Mouse (Mus musculus) neural tube, embryonic 13.5 days (tissue): Measurements from ENCODE around the gene Atp1a1. TPM values are rescaled to one million over a fixed set of nuclear protein-coding genes. Genes with fewer than 3 reads are reported as not detected.

ENCODE experiments used
- ATAC-seq: fragments of 200-750 bp; cut with Nextera tagmentation; 2 replicates; pipeline ENCODE4 v1.8.0; 2017; ENCODE audit warnings: low read depth, mild to moderate bottlenecking, moderate TSS enrichment, moderate library complexity
- H3K27ac ChIP-seq: fragments of 300-500 bp; sonication (generic); replicated peaks from 2 replicates; pipeline ENCODE4 v1.5.1; 2015; ENCODE audit warnings: moderate library complexity, mild to moderate bottlenecking, inconsistent platforms
- H3K27me3 ChIP-seq: fragments of 300-500 bp; sonication (generic); 2 replicates; pipeline ENCODE4 v1.6.1; 2015; ENCODE audit warnings: mild to moderate bottlenecking, inconsistent platforms
- H3K36me3 ChIP-seq: fragments of 300-500 bp; sonication (generic); 2 replicates; pipeline ENCODE4 v1.6.1; 2015; ENCODE audit warnings: mild to moderate bottlenecking, inconsistent platforms
- H3K4me1 ChIP-seq: fragments of 300-500 bp; sonication (generic); replicated peaks from 2 replicates; pipeline ENCODE4 v1.6.1; 2015; ENCODE audit warnings: inconsistent platforms
- H3K4me2 ChIP-seq: fragments of 300-500 bp; sonication (generic); 2 replicates; pipeline ENCODE4 v1.6.1; 2015; ENCODE audit warnings: inconsistent platforms, mild to moderate bottlenecking, moderate library complexity
- H3K4me3 ChIP-seq: fragments of 300-500 bp; sonication (generic); 2 replicates; pipeline ENCODE4 v1.5.1; 2015; ENCODE audit warnings: mild to moderate bottlenecking, inconsistent platforms
- H3K9ac ChIP-seq: fragments of 300-500 bp; sonication (generic); 2 replicates; pipeline ENCODE4 v1.6.1; 2015; ENCODE audit warnings: moderate library complexity, mild to moderate bottlenecking, inconsistent platforms
- H3K9me3 ChIP-seq: fragments of 300-500 bp; sonication (generic); 2 replicates; pipeline ENCODE4 v1.6.1; 2016; ENCODE audit warnings: inconsistent platforms
- WGBS: fragments of 180-500 bp; shearing (Covaris S2); methylation state at CpG from one replicate; pipeline ENCODE4 v1.1.7; 2015; 5-methylcytosine and 5-hydroxymethylcytosine counted together
- polyA plus RNA-seq: library from polyadenylated mRNA; unstranded; fragments of >200 nt; fragmentation: Nextera tagmentation; extraction: Ambion mirVana; gene quantifications from 2 replicates; pipeline ENCODE4 v1.2.1, GENCODE M21; 2015

Atp1a1 gene
- polyA plus RNA-seq, 1 experiment from 2014 or later: 66.4 TPM

DNA sequence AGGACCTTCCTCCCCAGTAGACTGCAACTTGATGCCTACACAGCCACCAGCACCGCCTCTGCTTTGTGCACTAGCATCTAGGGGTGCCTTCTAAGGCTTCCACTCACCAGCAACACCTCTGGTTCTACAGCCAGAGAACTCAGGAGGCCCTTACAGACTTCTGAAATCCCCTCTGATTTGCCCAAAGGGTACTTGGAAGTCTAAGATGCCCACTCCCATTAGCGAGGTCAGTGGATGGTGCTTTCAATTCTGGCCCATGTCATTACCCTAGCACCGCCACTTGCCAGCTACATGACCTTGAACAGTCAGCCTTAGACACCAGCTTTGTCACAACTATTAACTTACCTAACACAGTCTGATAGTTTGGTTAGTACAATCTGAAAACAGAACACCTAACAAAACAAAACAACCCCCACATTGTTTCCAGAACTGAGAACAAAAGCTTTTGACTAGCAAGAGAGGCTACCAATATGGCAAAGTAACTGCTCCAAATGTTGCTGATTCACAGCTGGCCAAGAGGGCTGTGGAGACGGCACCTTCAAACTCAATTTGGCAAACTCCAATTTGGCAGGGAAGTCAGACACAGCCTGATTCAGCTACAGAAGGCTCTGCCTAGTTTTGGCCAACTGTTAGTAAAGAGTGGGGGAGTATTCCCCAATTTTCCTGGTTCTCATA is 6.1 kb downstream of the Atp1a1 start:
- Histone ChIP-seq H3K4me2 (no peak overlapping the region), H3K9me3 (no peaks in the 10 kb centered on the region), H3K4me1 (peaks cover 94% of the 10 kb centered on the region), H3K4me3 (no peak overlapping the region), H3K36me3 (peaks cover 17% of the 10 kb centered on the region), H3K27ac (peak overlapping the region; percentile 2; the same call in 1 of the 2 replicates), H3K9ac (no peak overlapping the region), H3K27me3 (no peaks in the 10 kb centered on the region)
- no peak for ATAC-seq
- WGBS: 76% methylated on average over 4 of the region's 4 CpGs

DNA sequence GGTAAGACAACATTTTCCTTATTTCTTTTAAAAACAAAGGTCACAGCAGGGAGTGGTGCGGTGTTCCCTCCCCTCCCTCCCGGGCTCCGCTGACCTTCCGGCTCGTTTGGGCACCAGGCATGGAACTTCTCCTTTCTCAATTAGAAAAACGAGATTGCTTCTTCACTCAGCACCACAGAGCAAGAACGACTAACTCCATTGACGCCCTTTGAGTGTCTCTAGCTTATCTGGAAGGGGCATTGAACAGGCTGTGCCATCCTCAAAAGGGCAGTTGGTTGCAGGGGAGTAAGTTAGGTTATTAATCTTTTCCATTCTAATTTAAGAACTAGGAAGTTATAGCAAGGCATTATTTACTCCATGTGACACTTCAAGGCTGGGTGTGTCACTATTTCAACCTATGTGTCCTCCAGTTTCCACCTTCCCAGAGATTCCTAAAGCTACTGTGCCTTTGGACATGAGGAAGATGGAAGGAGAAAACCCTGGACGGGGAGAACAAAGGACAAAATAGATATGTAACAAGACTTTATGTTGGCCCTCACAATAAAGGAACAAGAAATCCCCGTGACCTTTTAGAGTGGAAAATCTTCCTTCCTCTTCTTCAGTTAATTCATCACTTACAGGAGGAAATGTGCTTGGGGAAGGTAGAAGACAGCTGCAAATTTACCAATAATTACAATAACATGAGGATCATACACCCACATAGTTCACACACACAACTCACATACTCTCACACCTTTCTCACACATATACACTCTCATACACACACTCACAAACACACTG is 7.0 kb downstream of the Atp1a1 start:
- Histone ChIP-seq H3K4me3 (no peak overlapping the region), H3K36me3 (peaks cover 21% of the 10 kb centered on the region), H3K4me2 (peak overlapping the region; percentile 11; the same call in 1 of the 2 replicates), H3K9me3 (no peaks in the 10 kb centered on the region), H3K4me1 (peaks cover 89% of the 10 kb centered on the region), H3K27ac (no peak overlapping the region), H3K9ac (0 out of 2 replicates have a peak overlapping the region, but pooled peaks have one; percentile 1), H3K27me3 (no peaks in the 10 kb centered on the region)
- no peak for ATAC-seq
- 29% methylated on average over 10 of the region's 10 CpGs for WGBS

DNA sequence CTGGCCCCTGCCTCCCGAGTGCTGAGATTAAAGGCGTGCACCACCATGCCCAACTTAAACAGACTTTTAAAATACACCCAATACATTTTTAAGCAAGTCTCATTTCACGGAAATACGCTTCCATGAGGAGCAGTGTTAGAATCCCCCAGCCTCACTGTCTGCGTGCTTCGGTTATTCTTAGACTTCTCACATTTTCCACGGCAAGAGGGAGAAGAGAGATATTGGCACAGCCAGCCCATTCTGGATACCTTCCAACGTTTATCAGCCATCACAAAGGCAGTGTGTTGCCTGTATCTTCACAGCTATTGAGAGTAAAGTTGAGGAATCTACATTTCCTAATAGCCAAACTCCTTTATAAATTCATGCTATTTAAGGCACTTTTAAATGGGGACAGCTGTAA is 7.8 kb downstream of the Atp1a1 start:
- Histone ChIP-seq H3K4me2 (0 out of 2 replicates have a peak overlapping the region, but pooled peaks have one; percentile 3), H3K9me3 (no peaks in the 10 kb centered on the region), H3K4me3 (no peak overlapping the region), H3K36me3 (peaks cover 29% of the 10 kb centered on the region), H3K27ac (peak overlapping the region; percentile 59), H3K4me1 (peaks cover 81% of the 10 kb centered on the region), H3K27me3 (no peaks in the 10 kb centered on the region), H3K9ac (no peak overlapping the region)
- ATAC-seq: no peak
- 56% methylated on average over 8 of the region's 8 CpGs for WGBS

DNA sequence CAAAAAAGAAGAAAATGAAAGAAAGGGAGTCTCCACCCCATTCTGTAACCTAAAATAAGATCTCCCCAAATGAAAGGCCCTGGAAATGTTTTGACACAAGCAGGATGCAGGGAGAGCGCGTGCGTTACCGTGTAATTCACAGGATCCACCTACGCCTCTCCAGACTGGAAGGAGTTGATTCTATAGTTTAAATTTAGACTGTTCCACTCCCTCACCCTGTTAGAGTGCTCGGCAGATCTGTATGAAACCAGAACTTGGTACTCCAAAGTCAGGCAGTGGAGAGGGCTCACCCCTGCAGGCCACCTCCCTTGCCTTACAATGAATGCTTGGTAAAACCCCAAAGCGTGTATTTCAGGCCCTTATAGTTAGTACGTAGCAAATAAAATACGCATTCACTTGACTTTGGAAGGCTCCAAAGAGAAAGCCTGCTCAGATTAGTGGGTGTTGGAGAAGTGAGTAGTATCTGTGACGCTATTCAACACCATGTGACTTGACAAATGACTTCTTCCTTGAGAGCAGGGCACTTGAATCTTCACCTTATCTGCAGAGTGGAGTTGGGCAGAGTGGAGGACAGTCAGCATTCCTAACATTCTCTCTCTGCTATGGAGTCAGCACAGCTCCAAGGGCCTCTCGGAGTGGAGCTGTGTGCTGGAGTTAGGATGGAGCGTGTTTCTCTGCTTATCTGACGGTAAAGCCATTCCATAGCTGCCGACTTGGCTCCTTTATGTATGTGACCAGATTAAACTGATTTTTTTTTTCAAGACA is 8.4 kb downstream of the Atp1a1 start:
- Histone ChIP-seq H3K4me2 (no peak overlapping the region), H3K9me3 (no peaks in the 10 kb centered on the region), H3K27ac (peak overlapping the region; percentile 59), H3K4me1 (peaks cover 75% of the 10 kb centered on the region), H3K36me3 (peaks cover 35% of the 10 kb centered on the region), H3K9ac (no peak overlapping the region), H3K27me3 (no peaks in the 10 kb centered on the region), H3K4me3 (no peak overlapping the region)
- ATAC-seq: no peak
- WGBS: 74% methylated on average over 14 of the region's 14 CpGs

DNA sequence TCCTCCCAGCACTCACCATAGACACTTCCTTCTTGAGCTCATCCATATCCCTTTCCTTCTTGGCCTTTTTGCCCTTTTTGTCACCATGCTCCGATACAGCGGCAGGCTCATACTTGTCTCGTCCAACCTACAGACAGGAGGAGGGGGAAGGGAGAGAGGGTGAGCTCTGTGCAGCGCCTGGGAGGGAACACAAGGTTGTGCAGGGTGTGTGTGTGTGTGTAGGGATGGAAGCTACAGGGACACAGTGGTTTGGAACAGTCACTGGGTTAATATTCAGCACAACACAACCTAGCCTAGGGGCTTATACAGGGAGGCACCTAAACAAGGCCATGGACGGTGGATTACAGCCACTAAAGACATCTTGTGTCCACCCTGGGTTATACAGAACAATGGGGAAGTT is 9.5 kb downstream of the Atp1a1 start:
- Histone ChIP-seq H3K4me3 (no peak overlapping the region), H3K27me3 (no peaks in the 10 kb centered on the region), H3K36me3 (peaks cover 46% of the 10 kb centered on the region), H3K4me2 (no peak overlapping the region), H3K27ac (0 out of 2 replicates have a peak overlapping the region, but pooled peaks have one; percentile 9), H3K9me3 (no peaks in the 10 kb centered on the region), H3K4me1 (peaks cover 64% of the 10 kb centered on the region), H3K9ac (no peak overlapping the region)
- ATAC-seq: no peak
- WGBS: 70% methylated on average over 5 of the region's 5 CpGs

DNA sequence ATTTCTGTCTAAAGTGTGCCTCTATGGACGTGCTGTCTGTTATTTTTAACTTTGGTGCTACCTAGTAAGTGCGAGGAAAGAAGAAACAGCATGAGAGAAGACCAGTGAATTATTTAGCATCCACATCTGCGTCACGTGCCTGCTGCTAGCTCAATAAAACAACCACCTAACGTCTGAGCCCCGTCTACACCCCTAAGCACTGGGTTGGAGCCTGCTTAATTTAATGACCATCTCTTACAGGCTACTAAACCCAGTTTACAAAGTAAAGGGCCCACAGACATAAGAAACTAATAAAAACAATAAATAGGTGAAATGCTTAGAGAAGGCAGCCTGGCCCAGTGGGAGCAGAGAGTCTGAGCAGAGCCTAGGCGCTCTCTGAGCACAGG is 11.2 kb downstream of the Atp1a1 start:
- H3K36me3 ChIP-seq: peaks cover 63% of the 10 kb centered on the region
- ATAC-seq: no peak
- 47% methylated on average over 7 of the region's 7 CpGs for WGBS

GRCm38 (mm10) chr3:101592281-101593265 is 11.9 kb downstream of the Atp1a1 start:
- H3K27ac ChIP-seq: peak overlapping the region; percentile 71
- 77% methylated on average over 21 of the region's 21 CpGs for WGBS
- ATAC-seq: peak; percentile 47; the same call in 1 of the 2 replicates
- no peak overlapping the region for H3K4me3 ChIP-seq
- peaks cover 70% of the 10 kb centered on the region for H3K36me3 ChIP-seq
- H3K9ac ChIP-seq: no peak overlapping the region
- no peaks in the 10 kb centered on the region for H3K9me3 ChIP-seq
- H3K27me3 ChIP-seq: no peaks in the 10 kb centered on the region
- H3K4me1 ChIP-seq: peaks cover 40% of the 10 kb centered on the region
- no peak overlapping the region for H3K4me2 ChIP-seq

More for the DNA sequence above, 11.2 kb downstream of the Atp1a1 start:
- Histone ChIP-seq H3K27ac (peak overlapping the region; percentile 71), H3K9ac (no peak overlapping the region), H3K4me1 (peaks cover 47% of the 10 kb centered on the region), H3K9me3 (no peaks in the 10 kb centered on the region), H3K27me3 (no peaks in the 10 kb centered on the region), H3K4me3 (no peak overlapping the region), H3K4me2 (no peak overlapping the region)

GRCm38 (mm10) chr3:101590380-101590779 is 14.1 kb downstream of the Atp1a1 start:
- ATAC-seq: no peak
- Histone ChIP-seq H3K27me3 (no peaks in the 10 kb centered on the region), H3K27ac (no peak overlapping the region), H3K9ac (no peak overlapping the region), H3K4me2 (no peak overlapping the region), H3K36me3 (peaks cover 91% of the 10 kb centered on the region), H3K4me3 (no peak overlapping the region), H3K9me3 (no peaks in the 10 kb centered on the region), H3K4me1 (peaks cover 20% of the 10 kb centered on the region)
- 96% methylated on average over 16 of the region's 16 CpGs for WGBS

DNA sequence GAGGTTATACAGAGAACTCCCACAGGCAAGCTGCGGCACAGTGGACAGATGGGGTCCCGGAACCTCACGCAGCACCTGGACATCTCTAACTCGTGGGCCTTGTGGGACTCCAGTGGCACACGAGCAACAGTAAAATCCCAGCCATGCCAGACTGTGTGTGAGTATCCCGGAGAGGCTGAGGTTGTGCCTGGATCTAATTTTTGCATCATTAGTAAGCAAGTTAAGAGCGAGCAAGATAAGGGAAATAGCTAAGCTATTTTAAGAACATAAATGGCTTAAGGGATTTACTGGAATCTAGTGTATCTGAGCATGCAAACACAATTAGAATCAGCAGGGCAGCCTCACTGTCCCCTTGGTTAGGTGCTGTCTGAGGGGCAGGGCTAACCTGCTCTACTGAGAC is 16.2 kb downstream of the Atp1a1 start:
- 94% methylated on average over 7 of the region's 7 CpGs for WGBS
- ATAC-seq: no peak

GRCm38 (mm10) chr3:101586794-101587193 is 17.7 kb downstream of the Atp1a1 start:
- WGBS: 94% methylated on average over 12 of the region's 12 CpGs
- H3K9me3 ChIP-seq: no peaks in the 10 kb centered on the region
- ATAC-seq: no peak
- H3K36me3 ChIP-seq: peaks cover 98% of the 10 kb centered on the region
- no peak overlapping the region for H3K9ac ChIP-seq
- no peaks in the 10 kb centered on the region for H3K4me1 ChIP-seq
- no peaks in the 10 kb centered on the region for H3K27me3 ChIP-seq
- H3K4me3 ChIP-seq: no peak overlapping the region
- H3K4me2 ChIP-seq: no peak overlapping the region
- no peak overlapping the region for H3K27ac ChIP-seq

More for the DNA sequence above, 16.2 kb downstream of the Atp1a1 start:
- Histone ChIP-seq H3K9me3 (no peaks in the 10 kb centered on the region), H3K4me2 (no peak overlapping the region), H3K27ac (no peak overlapping the region), H3K27me3 (no peaks in the 10 kb centered on the region), H3K4me1 (0 out of 2 replicates have a peak, but pooled peaks cover 3% of the 10 kb centered on the region), H3K36me3 (peaks cover 94% of the 10 kb centered on the region), H3K4me3 (no peak overlapping the region), H3K9ac (no peak overlapping the region)

- WGBS: 85% methylated on average over 3 of the region's 3 CpGs
- H3K27ac ChIP-seq: peak overlapping the region; percentile 73; the same call in 1 of the 2 replicates
- ATAC-seq: no peak
These were observed 26.4 kb downstream of the Atp1a1 start for GRCm38 (mm10) chr3:101578072-101578471.

More at GRCm38 (mm10) chr3:101578072-101578471, 26.4 kb downstream of the Atp1a1 start:
- Histone ChIP-seq H3K4me3 (no peak overlapping the region), H3K4me1 (peaks cover 20% of the 10 kb centered on the region), H3K9me3 (no peaks in the 10 kb centered on the region), H3K27me3 (no peaks in the 10 kb centered on the region), H3K9ac (no peak overlapping the region), H3K4me2 (no peak overlapping the region), H3K36me3 (peaks cover 83% of the 10 kb centered on the region)
